Mouse (Mus musculus): Measurements from ENCODE around the gene Trap1.
"Not testable (repeated sequence)": the region's sequence is repeated elsewhere in the genome, so short reads cannot be mapped to it uniquely, and the experiment has no call there.

The Trap1 gene

DNA sequence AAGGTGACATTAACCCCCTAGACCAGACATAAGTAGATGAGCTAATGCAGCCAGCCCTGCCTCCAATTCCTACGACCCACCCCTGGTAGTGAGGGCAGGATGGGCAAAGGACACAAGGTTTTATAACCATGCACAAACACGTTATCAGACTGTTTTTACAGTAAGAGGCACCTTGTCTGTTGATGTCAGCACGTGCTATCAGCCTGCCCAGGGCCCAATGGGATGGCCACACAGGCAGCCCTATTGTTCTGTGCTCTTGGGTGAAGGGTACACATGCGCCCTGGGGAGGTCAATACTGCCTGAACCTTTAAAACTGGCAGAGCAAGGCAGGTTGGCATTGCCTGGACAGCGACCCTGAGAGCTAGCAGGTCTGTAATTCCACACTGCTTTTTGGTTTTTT lies 40.8 kb downstream of the Trap1 start, which contains the start of gene Dnase1:
Dnase1 (plus strand) TSS at position 136 of the 400 bp plus-strand sequence.
- no peak for DNase-seq (ENCODE audit: low read depth, low spot score)

GRCm38 (mm10) chr16:4035575-4035974 lies 42.1 kb downstream of the Trap1 start:
- DNase-seq (ENCODE audit: low read depth, low spot score): no peak

- no peak for DNase-seq (ENCODE audit: low read depth, low spot score)
Measured at GRCm38 (mm10) chr16:4034476-4034875, 43.2 kb downstream of the Trap1 start.

GRCm38 (mm10) chr16:4033971-4034370 lies 43.7 kb downstream of the Trap1 start:
- no peak for DNase-seq (ENCODE audit: low read depth, low spot score)

DNA sequence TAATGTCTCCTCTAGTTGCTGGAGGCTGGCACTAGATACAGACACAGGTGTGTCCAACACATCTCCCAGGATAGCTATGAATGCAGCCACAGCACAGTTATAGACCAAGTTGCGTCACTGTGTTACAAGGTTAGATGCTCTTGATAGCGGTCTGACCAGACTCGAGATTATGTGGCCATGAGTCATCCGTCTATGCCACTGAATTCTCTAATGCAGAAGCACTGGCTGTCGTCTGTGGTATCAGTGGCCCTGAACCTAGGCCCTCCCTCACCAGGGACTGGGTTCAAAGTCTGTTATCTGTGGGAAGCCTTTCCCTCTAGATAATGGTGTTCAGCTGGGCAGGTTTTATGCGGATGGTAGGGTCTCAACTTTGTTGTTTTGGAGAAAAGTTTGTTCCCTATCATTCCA lies 45.3 kb downstream of the Trap1 start:
- DNase-seq (ENCODE audit: low read depth, low spot score): no peak

- DNase-seq (ENCODE audit: low read depth, low spot score): no peak
Measured at GRCm38 (mm10) chr16:4031441-4032274, 46.0 kb downstream of the Trap1 start.

- no peak for DNase-seq (ENCODE audit: low read depth, low spot score)
Measured at GRCm38 (mm10) chr16:4030501-4030900, 47.1 kb downstream of the Trap1 start.

- DNase-seq (ENCODE audit: low read depth, low spot score): no peak
Measured at GRCm38 (mm10) chr16:4029371-4029841, 48.2 kb downstream of the Trap1 start.

DNA sequence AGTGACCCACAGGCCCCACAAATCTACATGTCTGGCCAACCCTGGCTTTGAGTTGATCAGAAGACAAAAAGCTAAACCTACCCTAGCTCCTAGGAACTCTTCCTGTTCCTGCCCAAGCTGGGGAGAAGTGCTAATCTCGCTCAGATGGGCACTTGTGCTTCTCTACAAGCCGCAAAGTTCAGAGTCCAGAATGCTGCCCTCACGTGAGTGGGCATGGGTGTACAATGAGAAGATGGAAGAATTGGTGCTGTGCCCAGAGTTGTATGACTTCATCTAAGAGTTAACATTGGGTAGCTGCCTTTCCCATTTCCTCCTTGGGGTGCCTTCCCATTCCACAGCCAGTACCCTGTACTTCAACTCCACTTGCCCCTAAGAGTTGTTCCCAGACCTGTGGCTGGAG lies 50.4 kb downstream of the Trap1 start:
- no peak for DNase-seq (ENCODE audit: low read depth, low spot score)

DNA sequence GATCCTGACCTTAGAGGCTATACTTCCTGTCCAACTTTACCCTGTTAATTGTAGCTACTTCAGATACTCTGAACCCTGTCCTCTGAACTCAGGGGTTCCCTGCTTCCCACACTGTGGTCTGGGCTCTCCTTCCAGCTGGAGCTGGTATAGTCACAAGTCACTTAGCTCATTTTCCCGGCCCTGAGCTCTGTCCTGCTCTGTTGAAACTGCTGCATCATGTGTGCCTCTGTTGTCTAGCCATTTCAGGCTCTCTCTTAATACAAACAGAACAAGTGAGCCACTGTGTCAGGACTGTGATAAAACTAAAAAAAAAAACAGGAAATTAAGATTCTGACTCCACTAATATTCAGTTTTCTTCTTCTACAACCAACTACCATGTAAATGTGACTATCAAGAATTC lies 51.0 kb downstream of the Trap1 start:
- no peak for DNase-seq (ENCODE audit: low read depth, low spot score)

DNA sequence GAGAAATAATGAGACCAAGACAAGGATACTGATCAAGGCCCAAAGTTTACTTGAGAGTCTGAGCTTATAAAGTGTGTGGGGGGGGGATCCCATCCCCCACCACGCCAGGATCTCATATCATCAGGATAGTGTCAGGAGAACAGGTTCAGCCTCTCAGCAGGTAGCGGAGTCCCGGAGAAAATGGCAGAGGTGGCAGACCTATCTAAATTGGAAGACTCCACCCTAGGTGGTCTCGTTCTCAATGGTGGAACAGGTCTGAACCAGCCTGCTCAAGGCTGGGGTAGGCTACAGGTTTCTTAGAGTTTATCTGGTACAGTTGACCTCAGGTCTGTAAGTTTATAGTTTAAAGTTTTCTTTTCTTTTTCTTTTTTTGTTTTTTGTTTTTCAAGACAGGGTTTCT lies 54.9 kb downstream of the Trap1 start:
- no peak for DNase-seq (ENCODE audit: low read depth, low spot score)

DNA sequence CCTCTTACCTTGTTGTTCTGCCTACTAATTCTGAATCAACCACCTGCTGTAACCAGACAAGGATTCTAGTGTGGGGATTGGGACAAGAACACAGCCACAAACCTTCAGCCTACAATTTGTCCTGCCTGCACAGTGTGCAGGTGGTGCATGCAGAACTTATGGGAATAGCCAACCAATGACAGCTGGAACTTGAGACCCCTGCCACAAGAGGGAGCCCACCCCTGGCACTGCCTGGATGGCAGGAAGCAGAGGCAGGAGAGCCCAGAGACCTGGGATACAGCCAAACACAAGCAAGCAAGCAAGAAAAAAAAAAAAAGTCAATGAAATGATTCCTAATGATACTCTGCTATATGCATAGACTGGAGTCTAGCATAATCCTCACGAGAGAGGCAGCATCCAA lies 56.4 kb downstream of the Trap1 start:
- no peak for DNase-seq (ENCODE audit: low read depth, low spot score)

DNA sequence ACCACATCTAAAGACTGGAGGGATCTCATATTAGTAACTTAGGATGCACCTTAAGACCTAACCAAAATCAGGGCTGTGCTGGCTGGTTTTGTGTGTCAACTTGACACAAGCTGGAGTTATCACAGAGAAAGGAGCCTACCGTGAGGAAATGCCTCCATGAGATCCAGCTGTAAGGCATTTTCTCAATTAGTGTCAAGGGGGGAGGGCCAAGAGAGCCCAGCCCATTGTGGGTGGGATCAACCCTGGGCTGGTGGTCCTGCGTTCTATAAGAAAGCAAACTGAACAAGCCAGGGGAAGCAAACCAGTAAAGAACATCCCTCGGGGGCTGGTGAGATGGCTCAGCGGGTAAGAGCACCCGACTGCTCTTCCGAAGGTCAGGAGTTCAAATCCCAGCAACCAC lies 60.2 kb downstream of the Trap1 start:
- DNase-seq (ENCODE audit: low read depth, low spot score): not testable (repeated sequence)

DNA sequence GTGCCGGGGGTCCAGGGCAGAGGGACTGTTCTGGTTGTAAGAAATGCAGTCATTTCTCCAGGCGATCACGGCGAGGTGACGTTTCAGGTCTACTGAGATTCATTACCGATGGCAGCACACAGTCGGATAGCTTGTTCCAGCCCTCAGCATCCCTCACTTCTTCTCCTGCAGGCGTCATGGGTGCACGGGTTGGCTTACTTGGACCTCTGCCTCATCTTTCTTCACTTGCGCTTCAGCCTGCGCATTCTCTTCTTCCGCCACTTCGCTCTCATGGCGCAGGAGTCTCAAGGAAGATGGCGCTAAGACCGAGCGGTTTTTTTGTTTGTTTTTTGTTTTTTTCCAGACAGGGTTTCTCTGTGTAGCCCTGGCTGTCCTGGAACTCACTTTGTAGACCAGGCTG lies 60.8 kb downstream of the Trap1 start:
- not testable (repeated sequence) for DNase-seq (ENCODE audit: low read depth, low spot score)

DNA sequence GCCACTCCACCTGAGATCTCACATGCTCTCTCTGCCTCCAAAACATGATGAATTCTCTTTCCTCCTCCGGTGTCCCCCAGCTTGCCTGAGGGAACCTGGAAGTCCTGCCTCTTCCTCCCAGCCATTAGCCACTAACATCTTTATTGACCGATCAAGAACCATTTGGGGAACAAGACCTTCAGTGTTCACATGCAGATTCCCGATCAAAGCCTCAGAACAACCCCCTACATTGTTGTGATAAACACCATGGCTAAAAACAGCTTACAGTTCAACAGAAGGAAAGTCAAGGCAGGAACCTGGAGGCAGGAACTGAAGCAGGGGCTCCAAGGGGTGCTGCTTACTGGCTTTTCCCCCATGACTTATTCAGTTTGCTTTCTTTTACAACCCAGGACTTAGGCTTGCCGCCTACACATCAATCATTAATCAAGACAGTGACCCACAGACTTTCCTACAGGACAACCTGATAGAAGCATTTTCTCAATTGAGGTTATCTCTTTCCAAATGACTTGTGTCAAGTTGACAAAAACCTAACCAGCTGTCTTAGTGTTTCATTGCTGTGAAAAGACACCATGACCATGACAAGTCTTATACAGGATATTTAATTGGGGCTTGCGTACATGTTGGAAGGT lies 63.5 kb downstream of the Trap1 start:
- no peak for DNase-seq (ENCODE audit: low read depth, low spot score)

GRCm38 (mm10) chr16:4012882-4013570 lies 64.6 kb downstream of the Trap1 start:
- DNase-seq (ENCODE audit: low read depth, low spot score): no peak

GRCm38 (mm10) chr16:4003489-4004398 lies 73.9 kb downstream of the Trap1 start, which contains the start of gene Slx4:
Slx4 (minus strand) TSS chr16:4003770.
- peak; percentile 99 for DNase-seq (ENCODE audit: low read depth, low spot score)

Measured in mesoderm, embryonic 11.5 days (tissue).